Mouse (Mus musculus) frontal cortex, adult (tissue): ENCODE data around the gene Atf5.

Experiments
- ATAC-seq: cut with Nextera tagmentation; 2 replicates; pipeline ENCODE4 v1.9.2; 2017; ENCODE audit warnings: mild to moderate bottlenecking, moderate library complexity, mixed read lengths; ENCODE audit not compliant: low TSS enrichment

The Atf5 gene

GRCm38 (mm10) chr7:44850146-44850545 is 33.7 kb upstream of the Atf5 start:
- peak; percentile 10; the same call in 1 of the 2 replicates for ATAC-seq

GRCm38 (mm10) chr7:44849416-44850111 is 33.1 kb upstream of the Atf5 start:
- ATAC-seq: peak; percentile 58

- peak; percentile 72 for ATAC-seq
Measured at GRCm38 (mm10) chr7:44848561-44849415, 32.3 kb upstream of the Atf5 start, which contains the start of the genes Akt1s1 and Tbc1d17. TSS of gene Akt1s1 (plus strand) at chr7:44848991. TSS of gene Tbc1d17 (minus strand) at chr7:44849079.

DNA sequence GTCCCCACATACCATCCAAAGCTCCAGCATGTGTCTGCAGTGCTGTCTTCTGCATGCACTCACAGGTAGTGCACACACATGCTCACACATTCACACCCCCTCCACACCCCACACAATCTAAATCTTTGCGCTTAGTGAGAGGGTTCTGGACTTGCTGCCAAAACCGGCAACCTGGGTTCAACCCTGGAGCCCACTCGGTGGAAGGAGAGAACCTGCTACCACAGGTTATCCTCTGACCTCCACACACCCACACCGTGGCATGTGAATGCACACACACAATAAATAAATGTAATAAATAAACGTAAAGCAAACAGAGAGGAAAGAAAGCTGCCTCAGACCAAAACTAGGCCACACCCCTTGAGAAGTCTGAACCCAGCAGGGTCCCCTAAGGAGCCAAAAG is 31.3 kb upstream of the Atf5 start:
- no peak for ATAC-seq

DNA sequence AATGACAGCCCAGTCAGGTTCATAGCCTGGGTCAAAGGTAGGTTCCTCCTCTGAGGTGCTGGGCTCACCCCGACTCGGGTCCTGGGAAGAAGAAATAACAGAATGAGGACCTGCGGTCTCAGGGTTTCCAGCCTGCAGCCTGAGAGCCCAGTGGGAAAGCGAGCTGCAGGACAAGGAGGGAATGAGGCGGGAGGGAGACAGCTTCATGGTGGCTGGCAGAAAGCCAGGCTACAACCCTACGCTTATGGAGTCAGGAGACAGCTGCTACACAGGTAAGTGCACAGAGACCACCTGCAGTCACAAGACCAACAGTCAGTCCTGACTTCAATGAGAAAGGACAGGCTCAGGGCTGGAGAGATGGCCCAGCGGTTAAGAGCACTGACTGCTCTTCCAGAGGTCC is 30.3 kb upstream of the Atf5 start:
- ATAC-seq: no peak

DNA sequence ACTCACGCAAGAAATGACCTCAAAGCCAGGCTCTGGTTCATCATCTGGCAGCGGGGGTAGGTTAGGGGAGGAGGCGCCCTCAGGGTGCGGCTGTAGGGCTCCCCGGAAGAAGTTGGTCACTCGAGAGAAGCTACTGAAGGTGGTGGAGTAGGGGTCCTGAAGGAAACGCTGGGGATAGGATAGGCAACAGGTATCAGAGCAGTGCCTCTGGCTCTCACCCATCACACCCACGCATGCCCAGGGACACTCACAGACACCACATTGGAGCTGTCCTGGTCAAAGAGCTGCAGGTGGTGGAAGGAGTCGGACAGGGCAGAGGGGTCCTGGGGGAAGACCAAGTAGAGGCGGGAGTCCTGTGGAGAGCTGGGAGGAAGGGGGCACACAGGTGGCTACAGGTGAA is 28.5 kb upstream of the Atf5 start:
- ATAC-seq: no peak

DNA sequence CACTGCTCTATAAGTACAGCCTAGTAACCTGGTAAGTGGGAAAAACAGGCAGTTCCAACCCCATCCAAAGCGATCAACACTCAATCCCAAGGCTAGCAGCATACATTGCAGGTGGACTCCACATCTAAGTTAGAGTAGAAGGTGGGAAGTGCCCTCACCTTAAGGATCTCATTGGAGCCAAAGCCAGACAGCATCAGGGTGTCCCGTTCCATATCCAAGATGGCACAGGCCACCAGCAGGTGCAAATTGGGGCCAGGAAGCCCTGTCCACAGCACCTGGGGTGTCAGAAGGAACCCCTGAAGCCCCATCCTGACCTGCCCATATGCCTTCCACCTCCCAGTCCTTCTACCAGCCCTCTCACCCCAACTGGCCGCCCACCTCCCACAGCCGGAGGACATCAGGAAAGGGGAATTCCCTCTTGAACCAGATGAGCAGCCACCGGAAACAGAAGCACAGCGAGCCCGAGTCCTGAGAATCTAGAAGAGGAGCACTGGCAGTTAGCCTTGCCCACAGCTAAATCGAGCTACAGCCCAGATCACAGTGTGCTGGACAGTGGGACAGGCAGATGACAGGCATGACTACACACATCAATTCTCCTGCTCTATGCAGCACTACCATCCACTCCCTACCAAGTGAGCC is 25.5 kb upstream of the Atf5 start:
- ATAC-seq: no peak

DNA sequence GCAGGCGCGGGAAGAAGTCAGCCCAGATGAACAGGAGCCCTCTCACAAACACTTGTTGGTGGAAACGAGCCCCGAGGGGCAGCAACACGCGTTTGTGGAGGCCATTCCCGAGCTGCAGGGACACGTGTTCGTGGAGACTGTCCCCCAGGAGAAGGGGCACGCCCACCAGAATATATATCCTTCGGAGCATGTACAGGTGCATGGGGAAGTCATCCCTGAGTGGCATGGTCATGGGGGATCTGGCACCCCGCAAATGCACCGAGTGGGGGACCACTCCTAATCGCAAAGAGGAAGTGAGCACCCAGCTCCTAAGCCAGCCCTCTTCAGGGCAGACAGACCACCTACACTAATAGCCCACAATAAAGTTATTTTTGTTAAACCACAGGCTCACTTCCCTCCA is 24.0 kb upstream of the Atf5 start:
- ATAC-seq: no peak

GRCm38 (mm10) chr7:44839491-44840191 is 23.2 kb upstream of the Atf5 start:
- peak; percentile 45 for ATAC-seq

GRCm38 (mm10) chr7:44839171-44839490 is 22.7 kb upstream of the Atf5 start:
- no peak for ATAC-seq

GRCm38 (mm10) chr7:44838073-44838472 is 21.6 kb upstream of the Atf5 start:
- no peak for ATAC-seq

DNA sequence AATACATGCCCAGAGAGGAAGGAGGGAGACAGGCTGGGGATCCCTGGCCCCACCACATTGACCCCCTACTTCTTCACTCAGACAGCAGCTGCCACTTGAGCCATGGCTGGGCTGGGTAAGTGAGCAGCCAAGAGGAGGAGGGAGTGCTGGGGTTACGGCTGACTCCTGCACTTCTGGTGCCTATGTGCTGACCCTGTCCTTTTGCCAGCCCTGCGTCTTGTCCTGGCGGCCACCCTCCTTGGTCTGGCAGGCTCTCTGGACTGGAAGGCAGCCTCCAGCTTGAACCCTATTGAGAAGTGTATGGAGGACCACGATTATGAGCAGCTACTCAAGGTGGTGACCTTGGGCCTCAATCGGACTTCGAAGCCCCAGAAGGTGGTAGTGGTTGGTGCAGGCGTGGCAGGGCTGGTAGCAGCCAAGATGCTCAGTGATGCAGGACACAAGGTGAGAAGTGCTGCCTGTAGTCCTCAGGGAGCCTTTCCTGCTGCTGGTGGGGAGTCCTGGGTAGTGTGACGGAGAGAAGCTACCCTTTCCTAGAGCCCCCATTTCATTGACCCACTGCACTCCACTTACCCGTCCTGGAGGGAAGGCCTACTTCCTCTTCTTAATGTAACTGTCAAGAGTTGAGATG is 20.1 kb upstream of the Atf5 start:
- no peak for ATAC-seq

DNA sequence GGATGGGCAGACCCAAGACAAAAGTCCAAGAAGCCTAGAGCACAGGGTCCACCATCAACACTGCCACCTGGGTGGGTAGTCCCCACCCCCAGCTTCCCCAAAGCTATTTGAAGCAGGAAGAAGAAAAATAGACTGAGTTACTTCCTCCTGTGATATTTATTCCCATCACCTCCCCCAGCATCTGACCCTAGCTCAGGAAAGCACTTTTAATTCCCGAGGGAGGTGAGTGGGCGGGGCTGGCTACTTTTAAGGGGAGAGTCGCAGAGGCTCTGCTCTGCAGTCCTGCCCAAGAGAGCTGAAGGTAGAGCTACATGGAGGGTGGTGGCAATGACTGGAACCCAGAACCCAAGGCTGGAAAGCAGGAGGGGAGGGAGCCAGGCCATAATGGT is 19.6 kb upstream of the Atf5 start:
- ATAC-seq: no peak

- ATAC-seq: no peak
Measured at GRCm38 (mm10) chr7:44835373-44836015, 19.0 kb upstream of the Atf5 start.

DNA sequence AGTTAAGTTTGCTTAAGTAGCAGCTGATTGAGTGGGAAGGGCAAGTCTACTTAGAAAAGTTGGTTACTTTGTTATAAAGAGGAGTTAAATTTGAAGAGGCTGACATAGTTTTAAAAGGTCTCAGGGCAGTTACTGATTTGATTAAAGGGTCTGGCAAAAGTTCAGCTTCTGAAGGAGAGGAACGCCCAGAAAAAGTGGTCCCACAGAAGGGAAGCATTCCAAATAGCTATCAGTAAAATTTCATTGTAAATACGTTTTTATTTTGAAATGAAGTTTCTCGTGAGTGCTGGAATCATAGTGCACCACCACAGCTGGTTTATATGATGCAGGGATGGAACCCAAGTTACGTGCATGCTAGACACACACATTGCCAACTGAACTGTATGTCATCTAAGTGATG is 16.3 kb upstream of the Atf5 start:
- no peak for ATAC-seq

DNA sequence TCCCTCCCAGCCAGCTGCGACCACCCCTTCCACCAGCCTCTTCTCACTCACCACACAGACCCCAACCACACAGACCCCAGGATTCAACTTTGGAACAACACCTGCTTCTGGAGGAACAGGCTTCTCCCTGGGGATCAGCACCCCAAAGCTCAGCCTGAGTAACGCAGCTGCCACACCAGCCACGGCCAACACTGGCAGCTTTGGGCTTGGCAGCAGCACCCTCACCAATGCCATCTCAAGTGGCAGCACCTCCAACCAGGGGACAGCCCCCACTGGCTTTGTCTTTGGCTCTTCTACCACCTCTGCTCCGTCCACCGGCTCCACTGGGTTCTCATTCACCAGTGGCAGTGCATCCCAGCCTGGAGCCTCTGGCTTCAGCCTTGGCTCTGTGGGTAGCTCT is 12.2 kb upstream of the Atf5 start:
- ATAC-seq: no peak

GRCm38 (mm10) chr7:44826771-44827170 is 10.3 kb upstream of the Atf5 start:
- ATAC-seq: no peak

DNA sequence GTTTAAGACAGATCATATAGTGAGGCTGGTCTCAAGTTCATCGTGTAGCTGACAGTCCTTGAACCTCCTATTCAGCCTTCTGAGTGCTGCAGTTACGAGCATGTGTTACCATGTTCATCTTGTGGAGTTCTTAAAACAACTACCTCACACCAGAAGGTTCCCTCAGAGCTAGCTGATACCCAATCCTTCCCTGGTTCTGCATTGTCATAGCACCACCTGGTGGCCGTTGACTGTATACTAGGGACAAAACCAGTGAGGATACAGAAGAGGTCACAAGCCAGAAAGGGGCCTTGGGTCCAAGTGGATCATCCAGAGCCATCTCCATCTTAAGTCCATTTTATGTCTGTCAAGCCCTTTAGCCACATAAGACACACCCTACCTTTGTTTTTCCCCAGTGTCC is 8.4 kb upstream of the Atf5 start:
- ATAC-seq: peak; percentile 75

DNA sequence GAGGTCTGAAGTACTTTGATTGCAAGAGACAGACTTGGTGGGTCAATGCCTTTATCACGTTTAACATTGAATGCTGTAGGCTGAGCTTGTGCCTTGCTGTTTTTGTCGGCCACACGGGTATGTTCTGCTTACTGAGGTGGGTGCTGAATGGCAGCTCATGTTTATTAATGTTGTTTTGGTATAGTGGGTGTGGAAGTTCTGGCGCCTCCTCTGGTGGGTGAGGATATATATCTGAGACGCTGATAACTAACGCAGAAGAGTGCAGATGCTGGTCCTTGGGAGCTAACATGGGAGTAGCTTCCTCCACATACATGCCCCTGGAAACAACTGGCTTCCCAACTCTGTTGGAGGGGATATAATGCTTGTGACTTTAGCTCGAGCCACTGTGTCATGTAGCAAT is 7.0 kb upstream of the Atf5 start:
- ATAC-seq: no peak; the same call in 1 of the 2 replicates

GRCm38 (mm10) chr7:44821666-44822448 is 5.4 kb upstream of the Atf5 start:
- ATAC-seq: no peak
